Mouse (Mus musculus) urinary bladder, adult 2 months (tissue): Measurements from ENCODE around the gene Ppp1ca. TPM values are rescaled to one million over a fixed set of nuclear protein-coding genes. Genes with fewer than 3 reads are reported as not detected.

Source experiments
- DNase-seq: peaks from one replicate; pipeline ENCODE4 v3.0.0; 2022; ENCODE audit warnings: low spot score
- polyA plus RNA-seq: library from polyadenylated mRNA; depleted of rRNA; stranded (reverse); fragments of >200 nt; gene quantifications from 2 replicates; pipeline ENCODE4 v1.2.3, GENCODE M21; 2012

Gene Ppp1ca
- polyA plus RNA-seq, 1 experiment = 304 TPM

DNA sequence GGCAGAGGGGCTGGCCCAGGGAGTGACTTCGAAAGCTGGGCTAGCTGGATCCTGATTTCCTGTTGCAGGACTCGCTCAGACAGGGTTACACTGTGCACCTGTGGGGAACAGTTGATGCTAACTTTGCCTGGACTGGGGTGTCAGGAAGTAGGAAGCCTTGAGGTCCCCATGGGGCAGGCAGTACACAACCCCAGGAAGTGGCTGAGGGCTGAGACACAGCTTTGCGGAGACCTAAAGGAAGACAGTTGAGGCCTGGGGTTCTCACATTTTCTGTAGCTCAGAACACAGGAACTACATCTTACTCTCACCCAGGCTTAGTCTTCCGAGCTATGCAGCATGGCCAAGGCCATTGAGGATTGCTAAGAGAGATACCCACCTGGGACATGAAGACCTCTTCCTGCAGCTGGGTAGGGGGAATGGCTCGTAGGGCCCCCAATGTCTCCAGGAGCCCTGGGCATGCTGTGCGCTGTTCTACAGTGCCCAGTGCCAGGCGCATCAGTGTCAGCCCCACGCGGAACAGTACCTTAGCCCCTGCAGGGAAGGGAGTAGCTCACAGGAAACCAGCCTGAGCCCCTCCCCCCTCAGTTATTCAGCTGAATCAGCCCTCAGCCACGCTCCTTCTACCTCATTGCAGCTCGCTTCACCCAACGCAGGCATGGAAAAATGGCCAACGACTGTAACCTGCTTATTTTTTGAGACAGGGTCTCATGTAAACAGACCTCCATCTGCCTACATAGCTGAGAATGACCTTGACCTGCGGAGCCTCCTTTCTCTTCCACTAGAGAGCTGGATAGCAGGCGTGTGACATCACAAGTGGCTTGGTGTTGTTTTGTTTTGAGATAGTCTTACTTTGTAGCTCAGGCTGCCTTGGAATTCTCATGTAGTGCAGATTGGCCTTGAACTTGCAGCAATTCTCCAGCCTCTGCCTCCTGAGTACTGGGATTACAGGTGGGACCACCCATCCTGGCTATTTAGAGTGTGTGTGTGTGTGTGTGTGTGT lies 6.6 kb upstream of the Ppp1ca start:
- DNase-seq = no peak

GRCm38 (mm10) chr19:4187303-4187702 lies 4.6 kb upstream of the Ppp1ca start:
- no peak for DNase-seq

GRCm38 (mm10) chr19:4189051-4189620 lies 2.7 kb upstream of the Ppp1ca start:
- no peak for DNase-seq

DNA sequence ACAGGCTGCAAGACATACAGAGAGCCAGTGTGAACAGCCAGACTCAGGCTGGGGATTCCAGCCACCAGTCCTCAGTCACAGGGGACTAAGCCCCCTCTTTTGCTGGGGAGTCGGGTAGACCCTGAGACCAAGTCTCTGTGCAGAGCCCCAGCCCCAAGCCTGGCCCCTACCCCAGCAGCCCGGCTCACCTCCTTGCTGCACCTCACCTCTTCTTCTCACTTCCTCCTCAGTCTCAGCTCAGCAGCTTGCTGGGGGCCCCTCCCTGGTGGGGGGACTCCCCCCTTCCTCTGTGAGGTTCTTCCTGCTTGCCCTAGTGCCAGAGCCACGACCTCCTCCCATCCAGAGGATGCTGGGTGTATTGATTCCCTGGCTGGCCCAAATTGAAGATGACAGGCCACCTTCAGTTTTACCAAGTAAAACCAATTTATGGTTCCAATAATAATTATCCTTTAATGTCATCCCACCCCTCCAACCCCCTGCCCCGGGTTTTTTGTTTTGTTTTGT lies 982 bp upstream of the Ppp1ca start, which contains the start of gene Tbc1d10c:
Gene Tbc1d10c, minus strand, starts transcription at position 454 of the 504 bp plus-strand sequence.
- no peak for DNase-seq

GRCm38 (mm10) chr19:4192251-4192985 lies 553 bp downstream of the Ppp1ca start:
- DNase-seq = no peak

GRCm38 (mm10) chr19:4193129-4193528 lies 1.3 kb downstream of the Ppp1ca start:
- no peak for DNase-seq

- no peak for DNase-seq
Observed at GRCm38 (mm10) chr19:4194021-4194724, 2.3 kb downstream of the Ppp1ca start.

GRCm38 (mm10) chr19:4194776-4195650 lies 3.1 kb downstream of the Ppp1ca start:
- no peak for DNase-seq

- DNase-seq = no peak
Observed at GRCm38 (mm10) chr19:4196048-4196447, 4.2 kb downstream of the Ppp1ca start.

- DNase-seq = no peak
Observed at GRCm38 (mm10) chr19:4196548-4196947, 4.7 kb downstream of the Ppp1ca start.

DNA sequence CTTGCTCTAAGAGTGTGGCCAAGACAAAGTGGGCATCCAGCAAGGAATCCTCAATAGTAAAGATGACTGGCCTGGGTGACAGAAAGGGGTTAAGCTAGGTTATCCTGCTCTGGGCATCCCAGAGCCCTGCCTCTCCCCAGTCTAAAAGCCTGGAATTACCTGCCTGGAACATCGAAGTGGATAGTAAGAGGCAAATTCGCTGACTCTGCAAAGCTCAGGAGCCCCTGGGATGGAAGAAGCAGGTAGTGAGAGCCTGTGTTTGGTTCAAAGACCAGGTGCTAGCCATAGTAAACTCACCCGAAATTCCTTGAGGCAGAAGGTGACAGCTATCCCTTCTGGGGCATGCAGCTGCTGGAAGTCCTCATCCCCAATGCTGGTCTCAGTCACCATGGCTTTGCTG lies 5.3 kb downstream of the Ppp1ca start:
- DNase-seq = no peak

GRCm38 (mm10) chr19:4201291-4201909 lies 9.5 kb downstream of the Ppp1ca start, which contains the start of gene Rad9a:
Gene Rad9a, minus strand, starts transcription at chr19:4201662.
- peak; percentile 82 for DNase-seq

DNA sequence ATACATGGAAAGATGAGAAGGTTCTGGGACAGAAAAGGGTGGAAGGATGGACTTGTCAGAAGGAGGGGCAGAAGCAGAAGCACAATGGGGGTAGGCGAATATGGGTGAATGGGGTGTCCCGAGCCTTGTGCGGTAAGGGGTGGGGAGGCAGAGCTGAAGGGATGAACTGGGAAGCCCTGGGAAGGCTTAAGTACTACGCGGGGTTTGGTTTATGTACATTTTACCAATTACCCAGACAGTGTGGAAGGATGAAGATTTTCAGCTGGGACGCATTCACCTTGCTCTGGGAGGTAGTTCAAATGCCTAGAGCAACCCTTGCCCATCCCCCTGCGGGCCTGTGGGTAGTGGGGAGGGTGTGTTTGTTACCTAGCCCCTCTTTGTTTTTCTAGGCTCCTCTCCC lies 10.3 kb downstream of the Ppp1ca start:
- DNase-seq = no peak

DNA sequence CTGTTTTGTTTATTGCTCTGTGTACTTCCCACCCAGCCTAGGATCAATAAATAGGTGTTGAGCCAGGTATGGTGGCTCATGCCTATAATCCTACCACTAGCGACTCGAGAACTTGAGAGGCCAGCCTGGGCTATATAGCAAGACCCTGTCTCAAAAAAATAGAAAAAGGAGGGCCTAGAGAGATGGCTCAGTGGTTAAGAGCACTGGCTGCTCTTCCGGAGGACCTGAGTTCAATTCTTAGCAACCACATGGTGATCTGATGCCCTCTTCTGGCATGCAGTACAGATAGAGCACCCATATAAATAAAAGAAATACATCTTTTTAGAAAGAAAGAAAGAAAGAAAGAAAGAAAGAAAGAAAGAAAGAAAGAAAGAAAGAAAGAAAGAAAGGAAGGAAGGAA lies 11.3 kb downstream of the Ppp1ca start:
- DNase-seq = no peak

- DNase-seq = no peak
Observed at GRCm38 (mm10) chr19:4203604-4204326, 11.9 kb downstream of the Ppp1ca start.

- DNase-seq = no peak
Observed at GRCm38 (mm10) chr19:4204889-4205288, 13.0 kb downstream of the Ppp1ca start.

DNA sequence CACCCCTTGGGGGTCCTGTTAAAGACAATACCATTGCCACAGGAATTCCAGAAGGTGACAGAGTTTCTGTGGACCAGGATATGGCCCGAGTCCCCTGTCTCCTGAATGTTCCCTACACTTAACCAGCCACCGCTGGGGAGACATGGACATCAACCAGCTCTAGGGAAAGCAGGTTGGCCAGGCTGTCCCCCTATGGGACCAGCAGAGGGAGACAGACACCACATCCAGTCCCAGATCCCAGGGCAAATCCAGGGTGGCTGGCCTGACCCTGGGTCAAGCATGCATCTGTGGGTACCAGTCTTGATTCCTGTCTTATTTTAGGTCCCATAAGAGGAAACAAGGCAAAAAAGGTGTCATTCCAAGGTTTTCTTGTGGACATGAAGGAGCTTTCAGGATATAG lies 15.1 kb downstream of the Ppp1ca start:
- no peak for DNase-seq

GRCm38 (mm10) chr19:4208563-4208962 lies 16.7 kb downstream of the Ppp1ca start:
- DNase-seq = no peak

DNA sequence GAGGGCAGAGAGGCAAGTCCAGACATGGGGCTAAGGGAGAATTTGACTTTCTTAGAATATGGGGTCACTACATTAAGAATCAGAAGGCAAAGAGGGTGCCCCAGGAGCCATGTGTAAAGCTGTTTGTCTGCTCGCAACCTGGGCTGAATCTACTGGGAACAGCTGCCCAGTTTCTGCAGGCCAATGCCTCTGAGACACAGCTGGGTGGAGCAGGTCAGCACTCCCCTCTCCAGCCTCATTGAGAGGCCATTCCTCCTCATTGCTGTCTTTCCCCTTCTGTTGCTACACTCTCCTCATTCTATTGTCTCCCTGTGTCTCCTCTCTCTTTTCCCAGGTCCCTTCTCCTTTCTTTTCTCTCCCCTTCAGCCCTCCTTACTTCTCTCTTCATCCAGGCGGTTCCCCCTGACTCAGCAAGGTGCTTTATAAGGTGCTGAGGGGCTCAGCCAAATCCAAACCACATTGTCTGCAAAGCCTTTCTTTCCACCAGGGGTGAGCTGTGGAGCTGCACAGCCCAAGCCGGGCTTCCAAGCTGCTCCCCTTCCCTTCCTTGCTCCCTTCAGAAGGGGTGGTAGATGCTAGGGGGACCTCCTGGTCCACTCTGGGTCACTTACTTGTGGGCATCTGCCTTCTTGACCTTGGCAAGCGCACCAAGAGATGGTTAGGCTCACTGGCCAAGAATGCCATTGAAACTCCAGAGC lies 20.2 kb downstream of the Ppp1ca start:
- no peak for DNase-seq
